Mouse (Mus musculus): Measurements from ENCODE around the gene Mcm2.

DNA sequence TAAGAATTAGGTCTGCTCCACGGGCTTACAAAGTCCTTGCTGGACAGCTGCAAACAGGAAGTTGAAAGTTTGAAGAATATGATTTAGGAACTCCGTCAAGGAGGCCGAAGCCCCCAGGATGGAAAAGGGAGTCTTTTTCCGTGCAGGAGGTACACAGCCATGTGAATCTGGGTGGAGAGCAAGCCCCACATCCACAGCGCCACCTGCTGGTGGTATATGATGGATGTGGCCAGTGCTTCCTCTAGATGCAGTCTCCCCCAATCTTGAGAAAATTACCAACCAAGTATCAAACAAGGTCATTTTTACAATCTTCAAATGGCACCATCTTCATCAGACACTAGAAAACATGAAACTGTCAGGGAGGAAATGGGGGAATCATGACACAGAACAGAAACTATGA, 5.0 kb downstream of the Mcm2 start:
- TF ChIP-seq POLR2A (IDR thresholded peaks at IDR 0.05; ENCODE audit: borderline replicate concordance, low read depth, low read length) (no peak), CTCF (IDR thresholded peaks at IDR 0.05; ENCODE audit: low read depth, low read length) (peak; percentile 82)

Measured in bone marrow macrophage, adult 2 months (primary cell).